Mouse (Mus musculus) embryonic fibroblast, embryonic 13.5 days (primary cell): ENCODE measurements around the gene 2310079G19Rik. TPM values are rescaled to one million over a fixed set of nuclear protein-coding genes. Genes with fewer than 3 reads are reported as not detected.

ENCODE experiments used
- H3K27ac ChIP-seq: 2 replicates; pipeline ENCODE4 v1.5.1; 2012; ENCODE audit warnings: low read length, control low read depth, inconsistent platforms; ENCODE audit not compliant: insufficient read depth
- H3K4me1 ChIP-seq: 2 replicates; pipeline ENCODE4 v1.6.1; 2011; ENCODE audit warnings: low read length; ENCODE audit not compliant: control insufficient read depth, insufficient read depth
- H3K4me3 ChIP-seq: 2 replicates; pipeline ENCODE4 v1.5.1; 2011; ENCODE audit warnings: mild to moderate bottlenecking, control low read depth, low read length; ENCODE audit not compliant: insufficient read depth
- CTCF ChIP-seq: IDR thresholded peaks from 2 replicates; pipeline ENCODE4 v1.5.1; 2011; ENCODE audit warnings: mild to moderate bottlenecking, control low read depth, low read length, moderate library complexity, borderline replicate concordance; ENCODE audit not compliant: insufficient read depth
- POLR2A ChIP-seq: IDR thresholded peaks from 2 replicates; pipeline ENCODE4 v1.6.1; 2011; ENCODE audit warnings: low read depth, mild to moderate bottlenecking, control low read depth, low read length, moderate library complexity
- polyA plus RNA-seq: library from polyadenylated mRNA; stranded (reverse); fragments of >200 nt; gene quantifications from 2 replicates; pipeline ENCODE4 v1.2.4, GENCODE M21; 2011; ENCODE audit warnings: low read depth; ENCODE audit not compliant: missing spikeins, insufficient read length

2310079G19Rik gene
- polyA plus RNA-seq, result not detected in 2 replicates

GRCm38 (mm10) chr16:88627566-88627965 lies at the start of gene 2310079G19Rik:
TSS of gene 2310079G19Rik (minus strand) at chr16:88627666.
- no peak within 1 kb of the TSS for H3K4me3 ChIP-seq
- TF ChIP-seq CTCF, result no peak
- TF ChIP-seq POLR2A, result no peak

DNA sequence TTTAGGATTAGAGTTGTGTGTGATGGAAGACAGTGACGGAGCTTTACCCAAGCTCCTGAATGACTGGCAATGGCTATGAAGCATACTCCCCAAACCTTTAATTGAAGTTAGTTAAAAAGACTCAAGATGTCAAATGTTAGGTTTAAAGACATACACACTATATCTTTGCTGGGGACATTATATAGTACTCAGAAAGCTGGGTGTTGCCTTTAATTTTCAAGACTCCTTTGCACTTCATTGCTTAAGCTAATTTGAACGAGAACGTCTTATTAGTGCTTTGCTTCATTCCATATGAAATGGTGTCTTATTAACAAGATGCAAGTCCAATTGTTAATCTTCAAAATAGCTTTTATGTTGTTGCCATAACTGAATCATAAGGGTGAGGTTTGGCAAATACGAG lies 44.1 kb upstream of the 2310079G19Rik start, which contains the start of gene Krtap27-1:
Gene Krtap27-1, minus strand, starts transcription at position 101 of the 400 bp plus-strand sequence.
- Histone ChIP-seq H3K4me1 (no peaks in the 10 kb centered on the region), H3K27ac (no peak within 1 kb of the TSS), H3K4me3 (no peak within 1 kb of the TSS)
- TF ChIP-seq CTCF (no peak), POLR2A (no peak)

More at GRCm38 (mm10) chr16:88627566-88627965, at the start of gene 2310079G19Rik:
- Histone ChIP-seq H3K4me1 (no peaks in the 10 kb centered on the region), H3K27ac (no peak within 1 kb of the TSS)

- no peak overlapping the region for H3K4me3 ChIP-seq
- TF ChIP-seq CTCF (peak; percentile 4; the same call in 1 of the 2 replicates), POLR2A (no peak)
- H3K27ac ChIP-seq, result no peak overlapping the region
- H3K4me1 ChIP-seq, result no peaks in the 10 kb centered on the region
Measured at GRCm38 (mm10) chr16:88657426-88657825, 30.0 kb upstream of the 2310079G19Rik start.

DNA sequence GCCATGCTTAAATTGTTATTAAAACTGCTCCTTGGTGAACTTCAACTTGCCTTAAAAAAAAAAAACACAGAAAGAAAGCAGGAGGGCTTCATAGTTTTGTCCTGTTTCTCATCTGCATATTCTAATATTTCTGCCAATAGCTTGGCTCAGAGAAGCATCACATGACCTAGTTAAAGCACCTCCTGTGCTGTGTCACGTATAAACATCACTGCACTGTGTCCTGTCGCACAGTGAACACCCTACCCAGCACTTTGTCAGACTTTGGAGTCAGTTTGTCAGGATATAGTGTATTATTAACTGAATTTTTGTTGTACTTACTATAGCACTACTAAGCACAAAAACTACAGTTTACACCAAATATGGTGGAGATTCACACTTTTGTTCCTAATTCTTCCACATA lies 24.5 kb upstream of the 2310079G19Rik start:
- TF ChIP-seq POLR2A (no peak), CTCF (no peak)
- Histone ChIP-seq H3K27ac (no peak overlapping the region), H3K4me1 (no peaks in the 10 kb centered on the region), H3K4me3 (no peak overlapping the region)

- H3K4me3 ChIP-seq, result no peak overlapping the region
- no peak overlapping the region for H3K27ac ChIP-seq
- H3K4me1 ChIP-seq, result no peaks in the 10 kb centered on the region
- no peak for TF ChIP-seq POLR2A
- TF ChIP-seq CTCF, result no peak
Measured at GRCm38 (mm10) chr16:88651082-88651481, 23.6 kb upstream of the 2310079G19Rik start.

DNA sequence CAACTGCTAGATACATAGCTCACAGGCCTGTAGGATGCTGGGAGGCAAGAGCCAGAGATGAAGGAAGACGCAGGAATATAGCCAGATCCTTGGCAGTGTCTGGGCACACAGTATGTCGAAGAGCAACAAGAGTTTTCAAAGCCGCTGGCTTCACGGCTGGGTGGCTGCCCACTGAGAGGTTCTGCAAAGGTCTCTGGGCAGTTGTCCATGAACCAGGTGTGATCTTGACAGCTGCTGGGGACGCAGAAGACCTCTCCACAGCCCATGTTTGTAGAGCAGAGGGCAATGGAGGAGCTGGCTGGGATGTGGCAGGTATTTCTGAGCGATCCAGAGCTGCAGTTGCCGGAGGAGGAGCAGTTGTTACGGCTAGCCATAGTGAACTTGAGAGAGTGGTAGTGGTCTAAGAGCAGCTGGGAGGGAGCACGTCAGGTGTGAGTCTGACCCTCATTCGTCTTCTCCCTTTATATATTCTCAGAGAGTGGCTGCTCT lies 19.9 kb upstream of the 2310079G19Rik start, which contains the start of gene Krtap26-1:
Gene Krtap26-1, minus strand, starts transcription at position 439 of the 489 bp plus-strand sequence.
- Histone ChIP-seq H3K4me3 (no peak within 1 kb of the TSS), H3K27ac (no peak within 1 kb of the TSS), H3K4me1 (no peaks in the 10 kb centered on the region)
- no peak for TF ChIP-seq POLR2A
- no peak for TF ChIP-seq CTCF

DNA sequence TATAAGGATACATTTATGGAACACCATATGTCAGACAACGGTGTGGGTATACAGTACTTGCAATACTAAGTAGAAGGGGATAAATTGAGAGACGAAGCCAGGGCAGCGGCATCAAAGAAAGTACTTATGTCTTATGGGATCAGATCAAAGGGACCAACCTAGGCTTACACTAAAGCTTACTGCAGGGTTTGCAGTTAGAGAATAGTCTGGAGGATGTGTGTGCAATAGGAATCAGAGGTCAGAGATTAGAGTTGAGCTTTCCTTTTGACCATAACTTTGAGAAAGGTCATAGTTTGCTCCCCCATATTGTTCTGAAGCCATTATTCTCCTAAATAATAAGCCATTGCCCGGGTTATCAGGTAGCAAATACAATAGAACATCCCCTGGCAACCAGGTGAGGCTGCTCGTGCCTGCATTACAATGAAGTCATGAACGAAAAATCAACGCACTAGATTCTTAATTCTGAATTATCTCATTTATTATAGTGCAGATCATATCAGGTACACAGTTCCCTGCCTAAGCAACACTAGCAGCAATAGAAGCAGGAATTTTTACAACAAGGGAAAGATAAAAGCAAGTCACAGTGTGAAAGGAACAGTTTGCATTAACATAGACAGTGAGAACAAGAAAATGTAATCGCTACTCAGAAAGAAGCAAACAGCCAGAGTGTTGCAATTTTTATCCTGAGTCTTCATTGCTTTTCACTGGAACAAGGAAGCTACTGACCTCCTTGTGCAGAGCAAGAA lies 19.1 kb upstream of the 2310079G19Rik start:
- H3K27ac ChIP-seq, result no peak overlapping the region
- no peak overlapping the region for H3K4me3 ChIP-seq
- no peaks in the 10 kb centered on the region for H3K4me1 ChIP-seq
- no peak for TF ChIP-seq POLR2A
- no peak for TF ChIP-seq CTCF

DNA sequence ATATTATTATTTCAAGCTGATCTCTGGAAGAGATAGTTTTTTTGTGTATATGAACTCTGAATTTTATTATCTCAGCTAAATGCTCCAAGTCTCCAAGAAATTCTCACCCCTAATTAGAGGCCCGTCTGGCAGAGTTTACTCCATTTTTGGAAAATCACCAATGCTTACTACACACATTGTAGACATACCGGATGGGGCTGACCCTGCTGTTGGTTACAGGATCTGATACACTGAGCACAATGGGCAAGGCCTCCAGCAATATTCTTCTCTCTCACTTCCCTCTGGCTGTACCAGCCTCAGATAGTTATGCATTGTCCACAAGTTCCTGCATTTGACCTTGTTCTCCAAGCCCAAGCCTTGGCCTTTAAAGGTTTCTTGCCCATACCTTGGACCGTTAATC lies 12.6 kb upstream of the 2310079G19Rik start:
- no peaks in the 10 kb centered on the region for H3K4me1 ChIP-seq
- H3K4me3 ChIP-seq, result no peak overlapping the region
- H3K27ac ChIP-seq, result no peak overlapping the region
- TF ChIP-seq POLR2A, result no peak
- TF ChIP-seq CTCF, result no peak

DNA sequence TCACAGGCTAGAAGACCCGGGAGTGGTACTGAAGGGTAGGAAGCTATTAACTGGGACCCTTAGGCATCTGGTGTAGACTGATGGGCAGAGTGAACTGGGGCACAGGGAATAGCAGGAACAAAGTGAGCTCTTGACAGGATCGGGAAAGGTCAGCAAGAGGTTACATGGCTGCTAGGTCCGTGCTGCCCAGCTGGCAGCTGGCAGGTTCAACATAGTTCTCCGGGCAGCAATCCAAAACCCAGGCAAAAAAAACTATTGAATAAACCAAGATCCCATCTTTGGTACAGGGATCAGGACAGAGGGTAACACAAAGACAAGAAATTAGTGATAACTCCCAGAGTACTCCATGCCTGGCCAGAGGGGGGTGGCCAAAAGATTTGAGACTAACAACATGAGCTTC lies 7.7 kb upstream of the 2310079G19Rik start:
- TF ChIP-seq CTCF, result no peak
- no peak for TF ChIP-seq POLR2A
- Histone ChIP-seq H3K4me3 (no peak overlapping the region), H3K27ac (no peak overlapping the region), H3K4me1 (no peaks in the 10 kb centered on the region)

GRCm38 (mm10) chr16:88631474-88631873 lies 4.0 kb upstream of the 2310079G19Rik start:
- no peaks in the 10 kb centered on the region for H3K4me1 ChIP-seq

GRCm38 (mm10) chr16:88612712-88613111 lies 14.8 kb downstream of the 2310079G19Rik start:
- TF ChIP-seq POLR2A (no peak), CTCF (no peak)
- no peak overlapping the region for H3K4me3 ChIP-seq
- H3K27ac ChIP-seq, result no peak overlapping the region
- no peaks in the 10 kb centered on the region for H3K4me1 ChIP-seq

More at GRCm38 (mm10) chr16:88631474-88631873, 4.0 kb upstream of the 2310079G19Rik start:
- Histone ChIP-seq H3K27ac (no peak overlapping the region), H3K4me3 (no peak overlapping the region)
- TF ChIP-seq CTCF (no peak), POLR2A (no peak)
